In the genomic region with DNA sequence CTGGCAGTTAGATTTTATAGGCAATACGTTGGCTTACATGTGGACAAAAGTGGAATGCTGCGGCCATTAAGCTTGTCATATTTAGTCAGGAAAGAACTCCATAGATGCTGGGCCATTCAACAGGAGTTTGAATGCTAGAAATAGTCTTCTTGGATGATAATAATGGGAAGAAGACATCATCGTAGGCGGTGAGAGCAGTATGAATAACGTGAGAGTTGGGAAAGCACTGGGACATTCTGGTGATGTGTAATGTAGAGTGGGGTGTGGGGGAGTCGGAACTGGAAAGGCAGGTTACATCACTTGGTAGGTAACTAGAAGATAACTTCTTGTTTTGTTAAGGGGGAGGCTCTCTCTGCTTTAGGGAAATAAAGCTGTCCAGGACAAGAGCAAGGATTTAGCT, we compare ENCODE assay signal across 24 mouse cellular contexts.
"Had no signal": no experiment of that assay in that cellular context is flagged by ENCODE, and none has a peak within 500 bp of the region (broad histone marks: within the 10 kb centered on the region; RNA-seq: fewer than 3 reads in every experiment).

No protein-coding gene starts in this region.

- H3K4me2 ChIP-seq: heart, embryonic 12.5 days; hindbrain, embryonic 13.5 days; hindbrain, embryonic 15.5 days; kidney, embryonic 15.5 days; limb, embryonic 13.5 days; limb, embryonic 15.5 days had no signal

- ATAC-seq: forebrain, postnatal 0 days; hindbrain, postnatal 0 days; intestine, embryonic 16.5 days had no signal

- H3K36me3 ChIP-seq: heart, embryonic 10.5 days; heart, embryonic 12.5 days; hindbrain, embryonic 13.5 days; hindbrain, embryonic 15.5 days; kidney, embryonic 15.5 days; limb, embryonic 13.5 days; limb, embryonic 15.5 days had no signal

- H3K9me3 ChIP-seq: heart, embryonic 10.5 days; hindbrain, embryonic 13.5 days; hindbrain, embryonic 15.5 days; kidney, embryonic 15.5 days; limb, embryonic 13.5 days; limb, embryonic 15.5 days had no signal

- H3K4me1 ChIP-seq: heart, embryonic 10.5 days; heart, embryonic 12.5 days; hindbrain, embryonic 13.5 days; hindbrain, embryonic 15.5 days; limb, embryonic 15.5 days had no signal

- H3K9ac ChIP-seq: forebrain, postnatal 0 days; heart, embryonic 12.5 days; hindbrain, embryonic 13.5 days; hindbrain, embryonic 15.5 days; kidney, embryonic 15.5 days; limb, embryonic 13.5 days; limb, embryonic 15.5 days had no signal

- H3K27ac ChIP-seq: heart, embryonic 10.5 days; hindbrain, embryonic 13.5 days; hindbrain, embryonic 15.5 days; hindbrain, postnatal 0 days; kidney, embryonic 15.5 days; kidney, postnatal 0 days; limb, embryonic 13.5 days; limb, embryonic 15.5 days had no signal

- DNase-seq: forebrain, postnatal 0 days; gastrocnemius, postnatal 14 days; gastrocnemius, postnatal 36 days; heart, adult 18-20 months; heart, postnatal 14 days; heart, postnatal 36 days; kidney, adult 11 months; kidney, adult 2 months; kidney, adult 9 months; kidney, postnatal 14 days; kidney, postnatal 36 days; layer of hippocampus, adult 9-11 months; layer of hippocampus, postnatal 36 days; left cerebral cortex, postnatal 4 days had no signal

- H3K27me3 ChIP-seq: heart, embryonic 12.5 days; hindbrain, embryonic 13.5 days; hindbrain, embryonic 15.5 days; kidney, embryonic 15.5 days; limb, embryonic 13.5 days; limb, embryonic 15.5 days had no signal

- H3K4me3 ChIP-seq: heart, embryonic 10.5 days; heart, embryonic 12.5 days; hindbrain, embryonic 13.5 days; hindbrain, embryonic 15.5 days; kidney, embryonic 15.5 days; limb, embryonic 13.5 days; limb, embryonic 15.5 days had no signal
